Mouse (Mus musculus): Measurements from ENCODE around the gene Phkg1. TPM values are rescaled to one million over a fixed set of nuclear protein-coding genes. Genes with fewer than 3 reads are reported as not detected.
"Not testable (repeated sequence)": the region's sequence is repeated elsewhere in the genome, so short reads cannot be mapped to it uniquely, and the experiment has no call there.

Gene Phkg1
- polyA plus RNA-seq, 1 experiment from 2014 or later: 0.18 TPM

GRCm38 (mm10) chr5:129909591-129909990 lies 11.2 kb upstream of the Phkg1 start:
- WGBS: 81% methylated on average over 7 of the region's 7 CpGs
- no peak for ATAC-seq (ENCODE audit: low FRiP score)
- Histone ChIP-seq H3K9ac (ENCODE audit: low read length) (no peak overlapping the region), H3K4me2 (no peak overlapping the region), H3K4me1 (ENCODE audit: control insufficient read depth, insufficient read depth, low read length) (peaks cover 8% of the 10 kb centered on the region), H3K4me3 (ENCODE audit: low read depth, low read length) (no peak overlapping the region), H3K36me3 (ENCODE audit: control insufficient read depth, insufficient read depth, low read length) (no peaks in the 10 kb centered on the region), H3K9me3 (ENCODE audit: control insufficient read depth, low read length) (no peaks in the 10 kb centered on the region), H3K27me3 (ENCODE audit: control insufficient read depth, insufficient read depth, low read length) (no peaks in the 10 kb centered on the region), H3K27ac (ENCODE audit: low read depth, low read length) (no peak overlapping the region)
- DNase-seq (ENCODE audit: low spot score, missing footprints): no peak

- peak overlapping the region; percentile 91; the same call in 1 of the 2 replicates for H3K27ac ChIP-seq (ENCODE audit: low read depth, low read length)
- WGBS: 76% methylated on average over 9 of the region's 9 CpGs
- no peaks in the 10 kb centered on the region for H3K27me3 ChIP-seq (ENCODE audit: control insufficient read depth, insufficient read depth, low read length)
- ATAC-seq (ENCODE audit: low FRiP score): no peak
- peaks cover 8% of the 10 kb centered on the region for H3K4me1 ChIP-seq (ENCODE audit: control insufficient read depth, insufficient read depth, low read length)
- no peaks in the 10 kb centered on the region for H3K9me3 ChIP-seq (ENCODE audit: control insufficient read depth, low read length)
- H3K9ac ChIP-seq (ENCODE audit: low read length): no peak overlapping the region; the same call in 1 of the 2 replicates
- H3K4me2 ChIP-seq: peak overlapping the region; percentile 78
- H3K4me3 ChIP-seq (ENCODE audit: low read depth, low read length): peak overlapping the region; percentile 63; the same call in 1 of the 2 replicates
- H3K36me3 ChIP-seq (ENCODE audit: control insufficient read depth, insufficient read depth, low read length): no peaks in the 10 kb centered on the region
- no peak for DNase-seq (ENCODE audit: low spot score, missing footprints)
Observed at GRCm38 (mm10) chr5:129909147-129909546, 10.8 kb upstream of the Phkg1 start.

GRCm38 (mm10) chr5:129908242-129908965 lies 10.1 kb upstream of the Phkg1 start, which contains the start of gene Nupr1l:
TSS of gene Nupr1l (plus strand) at chr5:129908540.
- WGBS: under 1% methylated on average over 63 of the region's 63 CpGs
- Histone ChIP-seq H3K27me3 (ENCODE audit: control insufficient read depth, insufficient read depth, low read length) (no peaks in the 10 kb centered on the region), H3K9ac (ENCODE audit: low read length) (peak within 1 kb of the TSS; percentile 82), H3K4me2 (peak within 1 kb of the TSS; percentile 78), H3K36me3 (ENCODE audit: control insufficient read depth, insufficient read depth, low read length) (no peaks in the 10 kb centered on the region), H3K4me1 (ENCODE audit: control insufficient read depth, insufficient read depth, low read length) (peaks cover 8% of the 10 kb centered on the region), H3K27ac (ENCODE audit: low read depth, low read length) (peak within 1 kb of the TSS; percentile 91), H3K9me3 (ENCODE audit: control insufficient read depth, low read length) (no peaks in the 10 kb centered on the region), H3K4me3 (ENCODE audit: low read depth, low read length) (peak within 1 kb of the TSS; percentile 63)
- ATAC-seq (ENCODE audit: low FRiP score) (peak; percentile 99), DNase-seq (ENCODE audit: low spot score, missing footprints) (peak; percentile 99)

- H3K9ac ChIP-seq (ENCODE audit: low read length): peak overlapping the region; percentile 82
- no peaks in the 10 kb centered on the region for H3K9me3 ChIP-seq (ENCODE audit: control insufficient read depth, low read length)
- peak overlapping the region; percentile 91; the same call in 1 of the 2 replicates for H3K27ac ChIP-seq (ENCODE audit: low read depth, low read length)
- H3K27me3 ChIP-seq (ENCODE audit: control insufficient read depth, insufficient read depth, low read length): no peaks in the 10 kb centered on the region
- H3K36me3 ChIP-seq (ENCODE audit: control insufficient read depth, insufficient read depth, low read length): no peaks in the 10 kb centered on the region
- no peak for DNase-seq (ENCODE audit: low spot score, missing footprints)
- peak overlapping the region; percentile 78 for H3K4me2 ChIP-seq
- peaks cover 8% of the 10 kb centered on the region for H3K4me1 ChIP-seq (ENCODE audit: control insufficient read depth, insufficient read depth, low read length)
- no peak for ATAC-seq (ENCODE audit: low FRiP score)
- WGBS: 38% methylated on average over 4 of the region's 4 CpGs
- peak overlapping the region; percentile 63 for H3K4me3 ChIP-seq (ENCODE audit: low read depth, low read length)
Observed at GRCm38 (mm10) chr5:129907775-129908174, 9.4 kb upstream of the Phkg1 start.

GRCm38 (mm10) chr5:129895198-129896088 lies 2.9 kb downstream of the Phkg1 start, which contains the start of gene Zbed5:
TSS of gene Zbed5 (plus strand) at chr5:129895723.
- Histone ChIP-seq H3K4me3 (ENCODE audit: low read depth, low read length) (peak within 1 kb of the TSS; percentile 58), H3K27ac (ENCODE audit: low read depth, low read length) (no peak within 1 kb of the TSS)
- peak; percentile 97 for DNase-seq (ENCODE audit: low spot score, missing footprints)

GRCm38 (mm10) chr5:129890390-129890789 lies 8.0 kb downstream of the Phkg1 start:
- not testable (repeated sequence) for H3K27me3 ChIP-seq (ENCODE audit: control insufficient read depth, insufficient read depth, low read length); H3K9me3 ChIP-seq (ENCODE audit: control insufficient read depth, low read length); H3K27ac ChIP-seq (ENCODE audit: low read depth, low read length); H3K4me3 ChIP-seq (ENCODE audit: low read depth, low read length); DNase-seq (ENCODE audit: low spot score, missing footprints); H3K9ac ChIP-seq (ENCODE audit: low read length); H3K4me1 ChIP-seq (ENCODE audit: control insufficient read depth, insufficient read depth, low read length); H3K36me3 ChIP-seq (ENCODE audit: control insufficient read depth, insufficient read depth, low read length); H3K4me2 ChIP-seq; ATAC-seq (ENCODE audit: low FRiP score)
- 89% methylated on average over 4 of the region's 7 CpGs for WGBS

More at GRCm38 (mm10) chr5:129895198-129896088, 2.9 kb downstream of the Phkg1 start, which contains the start of gene Zbed5:
- peak within 1 kb of the TSS; percentile 64 for H3K9ac ChIP-seq (ENCODE audit: low read length)
- H3K27me3 ChIP-seq (ENCODE audit: control insufficient read depth, insufficient read depth, low read length): no peaks in the 10 kb centered on the region
- peaks cover 7% of the 10 kb centered on the region for H3K4me1 ChIP-seq (ENCODE audit: control insufficient read depth, insufficient read depth, low read length)
- H3K9me3 ChIP-seq (ENCODE audit: control insufficient read depth, low read length): no peaks in the 10 kb centered on the region
- peak; percentile 100 for ATAC-seq (ENCODE audit: low FRiP score)
- peak within 1 kb of the TSS; percentile 80 for H3K4me2 ChIP-seq
- no peaks in the 10 kb centered on the region for H3K36me3 ChIP-seq (ENCODE audit: control insufficient read depth, insufficient read depth, low read length)
- WGBS: 2% methylated on average over 44 of the region's 44 CpGs

GRCm38 (mm10) chr5:129886911-129887636 lies 11.3 kb downstream of the Phkg1 start, which contains the start of gene Chchd2:
TSS of gene Chchd2 (minus strand) at chr5:129887470.
- DNase-seq (ENCODE audit: low spot score, missing footprints): peak; percentile 99
- H3K27ac ChIP-seq (ENCODE audit: low read depth, low read length): peak within 1 kb of the TSS; percentile 71
- H3K9ac ChIP-seq (ENCODE audit: low read length): peak within 1 kb of the TSS; percentile 78
- peak; percentile 99 for ATAC-seq (ENCODE audit: low FRiP score)
- H3K4me2 ChIP-seq: peak within 1 kb of the TSS; percentile 69
- peaks cover 2% of the 10 kb centered on the region; the same call in 1 of the 2 replicates for H3K36me3 ChIP-seq (ENCODE audit: control insufficient read depth, insufficient read depth, low read length)
- H3K4me3 ChIP-seq (ENCODE audit: low read depth, low read length): peak within 1 kb of the TSS; percentile 87
- no peaks in the 10 kb centered on the region for H3K27me3 ChIP-seq (ENCODE audit: control insufficient read depth, insufficient read depth, low read length)
- H3K9me3 ChIP-seq (ENCODE audit: control insufficient read depth, low read length): no peaks in the 10 kb centered on the region
- WGBS: under 1% methylated on average over 46 of the region's 46 CpGs
- peaks cover 6% of the 10 kb centered on the region for H3K4me1 ChIP-seq (ENCODE audit: control insufficient read depth, insufficient read depth, low read length)

GRCm38 (mm10) chr5:129886271-129886670 lies 12.1 kb downstream of the Phkg1 start:
- DNase-seq (ENCODE audit: low spot score, missing footprints): peak; percentile 91
- WGBS: 46% methylated on average over 10 of the region's 10 CpGs

More at GRCm38 (mm10) chr5:129886271-129886670, 12.1 kb downstream of the Phkg1 start:
- no peak for ATAC-seq (ENCODE audit: low FRiP score)
- peak overlapping the region; percentile 87 for H3K4me3 ChIP-seq (ENCODE audit: low read depth, low read length)
- no peaks in the 10 kb centered on the region for H3K9me3 ChIP-seq (ENCODE audit: control insufficient read depth, low read length)
- H3K4me1 ChIP-seq (ENCODE audit: control insufficient read depth, insufficient read depth, low read length): peaks cover 6% of the 10 kb centered on the region
- H3K36me3 ChIP-seq (ENCODE audit: control insufficient read depth, insufficient read depth, low read length): peaks cover 7% of the 10 kb centered on the region
- H3K27ac ChIP-seq (ENCODE audit: low read depth, low read length): no peak overlapping the region
- H3K4me2 ChIP-seq: peak overlapping the region; percentile 69
- H3K9ac ChIP-seq (ENCODE audit: low read length): peak overlapping the region; percentile 78
- H3K27me3 ChIP-seq (ENCODE audit: control insufficient read depth, insufficient read depth, low read length): no peaks in the 10 kb centered on the region
